Mouse (Mus musculus) cortical plate, adult 2 months (tissue): ENCODE results near the gene Snx29.

Experiments
- CTCF ChIP-seq: fragments of 200-500 bp; IDR thresholded peaks from 2 replicates; pipeline ENCODE4 v1.5.1; 2011; ENCODE audit warnings: mild to moderate bottlenecking, control low read depth, low read length; ENCODE audit not compliant: insufficient read depth; ENCODE audit errors: extremely low read depth
- POLR2A ChIP-seq: fragments of 200-500 bp; IDR thresholded peaks from 2 replicates; pipeline ENCODE4 v1.6.1; 2011; ENCODE audit warnings: mild to moderate bottlenecking, low read length, control low read depth; ENCODE audit not compliant: insufficient read depth; ENCODE audit errors: extremely low read depth

GRCm38 (mm10) chr16:11317324-11317723, 5.4 kb upstream of the Snx29 start:
- TF ChIP-seq CTCF = no peak
- TF ChIP-seq POLR2A = no peak
